Mouse (Mus musculus): ENCODE measurements around the gene Tjp1. TPM values are rescaled to one million over a fixed set of nuclear protein-coding genes. Genes with fewer than 3 reads are reported as not detected.

Tjp1 gene
- polyA plus RNA-seq, 1 experiment from 2014 or later = 19.1 TPM

DNA sequence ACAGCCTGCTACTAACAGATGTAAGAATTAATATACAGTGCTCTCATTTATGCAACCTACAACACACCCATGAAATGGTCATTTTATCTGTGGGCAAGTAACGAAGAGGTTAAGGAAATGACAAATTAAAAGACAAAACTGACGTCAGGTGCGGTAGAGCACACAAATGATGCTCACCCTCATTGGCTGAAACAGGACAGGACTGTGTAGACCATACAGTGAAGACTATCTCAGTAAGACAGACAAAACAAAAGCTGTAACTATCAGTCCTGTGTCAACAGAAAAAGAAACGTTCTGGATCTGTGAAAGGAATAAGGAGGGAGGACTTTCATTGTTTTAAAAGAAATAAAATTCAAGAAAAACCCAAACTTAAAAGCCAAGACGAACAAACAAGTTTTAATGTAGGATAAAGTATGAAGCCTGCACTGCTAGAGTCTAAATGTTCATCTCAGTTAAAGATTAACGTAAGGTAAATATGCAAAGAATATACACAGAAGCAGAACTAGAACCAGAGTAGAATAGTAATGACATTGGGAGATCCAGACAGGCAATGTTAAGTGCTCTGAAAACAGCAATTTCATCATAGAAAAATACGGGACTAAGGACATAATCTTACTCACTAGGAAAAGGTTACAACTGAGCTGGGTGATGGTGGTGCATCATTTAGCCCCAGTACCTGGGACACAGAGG lies 189.9 kb downstream of the Tjp1 start:
- no peaks in the 10 kb centered on the region for H3K4me1 ChIP-seq (ENCODE audit: control insufficient read depth, insufficient read depth, low read length)
- H3K36me3 ChIP-seq (ENCODE audit: control insufficient read depth, insufficient read depth, low read length) = peaks cover 2% of the 10 kb centered on the region; the same call in 1 of the 2 replicates
- H3K4me3 ChIP-seq (ENCODE audit: low read depth, low read length) = no peak overlapping the region
- no peak overlapping the region for H3K27ac ChIP-seq (replicated peaks; ENCODE audit: low read depth, low read length)
- H3K9ac ChIP-seq (ENCODE audit: low read length) = no peak overlapping the region
- no peak overlapping the region for H3K4me2 ChIP-seq (ENCODE audit: low read depth, severe bottlenecking)
- H3K9me3 ChIP-seq (ENCODE audit: control insufficient read depth, low read length) = no peaks in the 10 kb centered on the region
- no peak for DNase-seq (ENCODE audit: low spot score)
- no peaks in the 10 kb centered on the region for H3K27me3 ChIP-seq (ENCODE audit: control insufficient read depth, insufficient read depth, low read length)
- no peak for ATAC-seq (ENCODE audit: insufficient number of reproducible peaks, low FRiP score, low TSS enrichment, low read depth)
- WGBS = 96% methylated on average over 7 of the region's 7 CpGs

- Histone ChIP-seq H3K4me1 (ENCODE audit: control insufficient read depth, insufficient read depth, low read length) (no peaks in the 10 kb centered on the region), H3K4me2 (ENCODE audit: low read depth, severe bottlenecking) (no peak overlapping the region), H3K4me3 (ENCODE audit: low read depth, low read length) (no peak overlapping the region), H3K36me3 (ENCODE audit: control insufficient read depth, insufficient read depth, low read length) (peaks cover 2% of the 10 kb centered on the region; the same call in 1 of the 2 replicates), H3K9me3 (ENCODE audit: control insufficient read depth, low read length) (no peaks in the 10 kb centered on the region), H3K27ac (replicated peaks; ENCODE audit: low read depth, low read length) (no peak overlapping the region), H3K9ac (ENCODE audit: low read length) (no peak overlapping the region), H3K27me3 (ENCODE audit: control insufficient read depth, insufficient read depth, low read length) (no peaks in the 10 kb centered on the region)
- 87% methylated on average over 2 of the region's 2 CpGs for WGBS
- ATAC-seq (ENCODE audit: insufficient number of reproducible peaks, low FRiP score, low TSS enrichment, low read depth) (no peak), DNase-seq (ENCODE audit: low spot score) (no peak)
These were observed 194.4 kb downstream of the Tjp1 start for GRCm38 (mm10) chr7:65333081-65333760.

- DNase-seq (ENCODE audit: low spot score) = peak; percentile 81
- H3K36me3 ChIP-seq (ENCODE audit: control insufficient read depth, insufficient read depth, low read length) = peaks cover 4% of the 10 kb centered on the region; the same call in 1 of the 2 replicates
These were observed 208.4 kb downstream of the Tjp1 start for GRCm38 (mm10) chr7:65319047-65319725.

GRCm38 (mm10) chr7:65317418-65317817 lies 210.2 kb downstream of the Tjp1 start:
- H3K4me1 ChIP-seq (ENCODE audit: control insufficient read depth, insufficient read depth, low read length) = no peaks in the 10 kb centered on the region
- H3K4me3 ChIP-seq (ENCODE audit: low read depth, low read length) = no peak overlapping the region
- H3K9ac ChIP-seq (ENCODE audit: low read length) = no peak overlapping the region
- peaks cover 4% of the 10 kb centered on the region; the same call in 1 of the 2 replicates for H3K36me3 ChIP-seq (ENCODE audit: control insufficient read depth, insufficient read depth, low read length)
- DNase-seq (ENCODE audit: low spot score) (peak; percentile 74), ATAC-seq (ENCODE audit: insufficient number of reproducible peaks, low FRiP score, low TSS enrichment, low read depth) (no peak)
- H3K27me3 ChIP-seq (ENCODE audit: control insufficient read depth, insufficient read depth, low read length) = no peaks in the 10 kb centered on the region
- WGBS = 39% methylated on average over 5 of the region's 5 CpGs
- no peak overlapping the region for H3K4me2 ChIP-seq (ENCODE audit: low read depth, severe bottlenecking)
- no peak overlapping the region for H3K27ac ChIP-seq (replicated peaks; ENCODE audit: low read depth, low read length)
- H3K9me3 ChIP-seq (ENCODE audit: control insufficient read depth, low read length) = no peaks in the 10 kb centered on the region

More at GRCm38 (mm10) chr7:65319047-65319725, 208.4 kb downstream of the Tjp1 start:
- Histone ChIP-seq H3K9ac (ENCODE audit: low read length) (no peak overlapping the region), H3K4me1 (ENCODE audit: control insufficient read depth, insufficient read depth, low read length) (no peaks in the 10 kb centered on the region), H3K9me3 (ENCODE audit: control insufficient read depth, low read length) (no peaks in the 10 kb centered on the region), H3K4me3 (ENCODE audit: low read depth, low read length) (no peak overlapping the region), H3K4me2 (ENCODE audit: low read depth, severe bottlenecking) (no peak overlapping the region), H3K27ac (replicated peaks; ENCODE audit: low read depth, low read length) (no peak overlapping the region), H3K27me3 (ENCODE audit: control insufficient read depth, insufficient read depth, low read length) (no peaks in the 10 kb centered on the region)
- no peak for ATAC-seq (ENCODE audit: insufficient number of reproducible peaks, low FRiP score, low TSS enrichment, low read depth)
- 75% methylated on average over 5 of the region's 5 CpGs for WGBS

DNA sequence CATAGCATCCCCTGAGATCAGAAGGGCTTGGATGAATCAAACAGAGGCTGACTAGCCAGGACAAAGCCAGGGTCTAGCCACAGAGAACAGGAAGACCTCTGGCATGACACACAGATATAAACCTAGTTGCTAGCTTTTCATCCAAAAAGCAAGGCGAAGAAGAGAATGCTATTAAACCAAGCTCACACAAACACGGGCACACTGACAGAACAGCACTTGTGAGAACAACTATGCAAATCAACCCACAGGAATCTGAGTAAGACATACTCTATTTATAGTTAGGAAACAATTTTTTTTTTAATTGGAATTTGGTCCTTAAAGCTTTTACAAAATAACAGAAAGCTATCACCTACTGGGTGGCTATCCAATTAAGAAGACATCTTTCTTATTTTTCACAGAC lies 212.4 kb downstream of the Tjp1 start:
- 95% methylated on average over 2 of the region's 2 CpGs for WGBS
- Histone ChIP-seq H3K27me3 (ENCODE audit: control insufficient read depth, insufficient read depth, low read length) (no peaks in the 10 kb centered on the region), H3K4me3 (ENCODE audit: low read depth, low read length) (no peak overlapping the region), H3K9me3 (ENCODE audit: control insufficient read depth, low read length) (no peaks in the 10 kb centered on the region), H3K36me3 (ENCODE audit: control insufficient read depth, insufficient read depth, low read length) (peaks cover 2% of the 10 kb centered on the region; the same call in 1 of the 2 replicates), H3K4me1 (ENCODE audit: control insufficient read depth, insufficient read depth, low read length) (no peaks in the 10 kb centered on the region), H3K4me2 (ENCODE audit: low read depth, severe bottlenecking) (no peak overlapping the region), H3K9ac (ENCODE audit: low read length) (no peak overlapping the region), H3K27ac (replicated peaks; ENCODE audit: low read depth, low read length) (no peak overlapping the region)
- ATAC-seq (ENCODE audit: insufficient number of reproducible peaks, low FRiP score, low TSS enrichment, low read depth) (no peak), DNase-seq (ENCODE audit: low spot score) (no peak)

DNA sequence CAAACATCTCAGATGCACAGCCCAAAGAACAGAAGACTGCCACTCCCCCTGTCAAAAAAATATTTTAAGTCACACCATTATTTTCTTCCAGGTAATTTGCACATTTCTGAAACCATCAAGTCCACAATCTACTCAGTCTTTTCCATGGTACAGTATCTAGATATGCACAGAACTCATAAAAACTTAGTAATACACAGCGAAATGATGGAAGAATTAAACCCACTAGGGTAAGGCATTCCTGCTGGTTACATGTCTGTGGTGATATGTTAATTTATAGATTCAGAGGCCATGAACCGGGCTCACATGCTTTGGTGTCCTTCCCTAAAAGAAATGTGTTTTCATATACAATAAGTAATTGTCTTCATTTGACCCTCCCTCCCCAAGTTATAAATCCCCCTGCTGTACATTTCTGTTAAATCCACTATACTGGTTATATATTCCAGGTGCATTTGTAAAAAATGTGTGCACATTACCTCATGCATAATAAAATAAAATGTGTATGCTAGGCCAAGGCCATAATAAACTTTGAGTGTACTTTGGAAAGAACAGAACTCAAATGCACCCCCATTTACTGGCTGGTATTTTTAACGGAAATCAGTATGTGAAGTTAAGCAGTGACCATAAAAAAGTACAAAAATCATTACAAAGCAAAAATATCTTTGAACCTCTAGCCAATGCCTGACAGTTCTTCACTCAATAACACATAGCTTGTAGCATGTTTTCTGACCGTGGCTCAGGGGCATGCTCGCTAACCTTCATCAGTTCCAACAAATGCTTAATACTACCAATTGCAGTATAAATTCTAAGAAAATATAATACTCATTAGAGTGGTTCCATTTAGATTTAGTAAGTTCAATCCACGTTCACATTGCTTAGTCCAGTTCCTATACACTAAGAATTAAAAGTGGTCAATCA lies 230.6 kb downstream of the Tjp1 start:
- H3K36me3 ChIP-seq (ENCODE audit: control insufficient read depth, insufficient read depth, low read length) = no peaks in the 10 kb centered on the region; the same call in none of the 2 replicates
- DNase-seq (ENCODE audit: low spot score) (no peak), ATAC-seq (ENCODE audit: insufficient number of reproducible peaks, low FRiP score, low TSS enrichment, low read depth) (no peak)
- no peak overlapping the region for H3K27ac ChIP-seq (replicated peaks; ENCODE audit: low read depth, low read length)
- no peaks in the 10 kb centered on the region for H3K4me1 ChIP-seq (ENCODE audit: control insufficient read depth, insufficient read depth, low read length)
- no peaks in the 10 kb centered on the region for H3K9me3 ChIP-seq (ENCODE audit: control insufficient read depth, low read length)
- no peaks in the 10 kb centered on the region for H3K27me3 ChIP-seq (ENCODE audit: control insufficient read depth, insufficient read depth, low read length)
- H3K4me2 ChIP-seq (ENCODE audit: low read depth, severe bottlenecking) = no peak overlapping the region
- WGBS = 85% methylated on average over 6 of the region's 6 CpGs
- no peak overlapping the region for H3K4me3 ChIP-seq (ENCODE audit: low read depth, low read length)
- H3K9ac ChIP-seq (ENCODE audit: low read length) = no peak overlapping the region

GRCm38 (mm10) chr7:65282886-65283285 lies 244.7 kb downstream of the Tjp1 start:
- no peaks in the 10 kb centered on the region for H3K9me3 ChIP-seq (ENCODE audit: control insufficient read depth, low read length)
- no peak for ATAC-seq (ENCODE audit: insufficient number of reproducible peaks, low FRiP score, low TSS enrichment, low read depth)
- no peak overlapping the region for H3K4me3 ChIP-seq (ENCODE audit: low read depth, low read length)

DNA sequence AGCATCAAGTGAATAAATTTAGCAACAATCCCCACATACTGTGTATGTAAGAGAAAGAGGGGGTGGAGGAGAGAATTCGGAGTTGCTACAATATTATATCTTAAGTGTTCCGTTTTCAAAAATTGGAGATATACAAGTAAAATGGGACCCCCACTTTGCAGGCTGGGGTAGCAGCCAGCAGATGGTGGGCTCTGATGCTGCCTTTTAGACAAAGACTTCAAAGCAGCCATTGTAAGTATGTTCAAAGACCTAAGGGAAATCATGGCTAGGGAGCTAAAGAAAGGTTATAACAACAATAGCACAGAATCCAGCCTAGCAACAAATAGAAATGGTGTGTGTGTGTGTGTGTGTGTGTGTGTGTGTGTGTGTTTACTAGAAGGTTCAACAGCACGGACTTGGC lies 245.6 kb downstream of the Tjp1 start:
- Histone ChIP-seq H3K36me3 (ENCODE audit: control insufficient read depth, insufficient read depth, low read length) (no peaks in the 10 kb centered on the region), H3K27me3 (ENCODE audit: control insufficient read depth, insufficient read depth, low read length) (no peaks in the 10 kb centered on the region), H3K4me3 (ENCODE audit: low read depth, low read length) (no peak overlapping the region), H3K9me3 (ENCODE audit: control insufficient read depth, low read length) (no peaks in the 10 kb centered on the region), H3K9ac (ENCODE audit: low read length) (no peak overlapping the region), H3K27ac (replicated peaks; ENCODE audit: low read depth, low read length) (no peak overlapping the region), H3K4me1 (ENCODE audit: control insufficient read depth, insufficient read depth, low read length) (no peaks in the 10 kb centered on the region), H3K4me2 (ENCODE audit: low read depth, severe bottlenecking) (no peak overlapping the region)
- no peak for DNase-seq (ENCODE audit: low spot score)
- WGBS = 93% methylated on average over 3 of the region's 3 CpGs
- ATAC-seq (ENCODE audit: insufficient number of reproducible peaks, low FRiP score, low TSS enrichment, low read depth) = no peak

More at GRCm38 (mm10) chr7:65282886-65283285, 244.7 kb downstream of the Tjp1 start:
- Histone ChIP-seq H3K4me2 (ENCODE audit: low read depth, severe bottlenecking) (no peak overlapping the region), H3K9ac (ENCODE audit: low read length) (no peak overlapping the region), H3K27me3 (ENCODE audit: control insufficient read depth, insufficient read depth, low read length) (no peaks in the 10 kb centered on the region), H3K36me3 (ENCODE audit: control insufficient read depth, insufficient read depth, low read length) (no peaks in the 10 kb centered on the region), H3K27ac (replicated peaks; ENCODE audit: low read depth, low read length) (no peak overlapping the region), H3K4me1 (ENCODE audit: control insufficient read depth, insufficient read depth, low read length) (no peaks in the 10 kb centered on the region)
- DNase-seq (ENCODE audit: low spot score) = no peak
- WGBS = 66% methylated on average over 16 of the region's 16 CpGs
